Mouse (Mus musculus) neural tube, embryonic 11.5 days (tissue): ENCODE results near the gene Prdm5. TPM values are rescaled to one million over a fixed set of nuclear protein-coding genes. Genes with fewer than 3 reads are reported as not detected.

Experiments
- ATAC-seq: fragments of 200-750 bp; cut with Nextera tagmentation; 2 replicates; pipeline ENCODE4 v1.8.0; 2017; ENCODE audit warnings: moderate number of reproducible peaks, mild to moderate bottlenecking, moderate TSS enrichment, moderate library complexity; ENCODE audit not compliant: insufficient read depth, low FRiP score, low TSS enrichment
- DNase-seq: peaks from one replicate; pipeline ENCODE4 v3.0.0-alpha.2; 2015; ENCODE audit warnings: low spot score
- H3K27ac ChIP-seq: fragments of 300-500 bp; sonication (generic); 2 replicates; pipeline ENCODE4 v1.5.1; 2014; ENCODE audit warnings: low read depth, mild to moderate bottlenecking, low read length
- H3K27me3 ChIP-seq: fragments of 300-500 bp; sonication (generic); 2 replicates; pipeline ENCODE4 v1.6.1; 2014; ENCODE audit warnings: mild to moderate bottlenecking, low read length, mixed read lengths; ENCODE audit not compliant: control insufficient read depth, insufficient read depth
- H3K36me3 ChIP-seq: fragments of 300-500 bp; sonication (generic); 2 replicates; pipeline ENCODE4 v1.6.1; 2014; ENCODE audit warnings: mild to moderate bottlenecking, low read length, moderate library complexity, mixed read lengths; ENCODE audit not compliant: control insufficient read depth, insufficient read depth
- H3K4me1 ChIP-seq: fragments of 300-500 bp; sonication (generic); 2 replicates; pipeline ENCODE4 v1.6.1; 2014; ENCODE audit warnings: low read length, mixed read lengths; ENCODE audit not compliant: control insufficient read depth, insufficient read depth
- H3K4me2 ChIP-seq: fragments of 300-500 bp; sonication (generic); 2 replicates; pipeline ENCODE4 v1.6.1; 2014; ENCODE audit warnings: low read depth, mild to moderate bottlenecking, moderate library complexity
- H3K4me3 ChIP-seq: fragments of 300-500 bp; sonication (generic); 2 replicates; pipeline ENCODE4 v1.5.1; 2014; ENCODE audit warnings: low read depth, low read length
- H3K9ac ChIP-seq: fragments of 300-500 bp; sonication (generic); 2 replicates; pipeline ENCODE4 v1.6.1; 2014; ENCODE audit warnings: mild to moderate bottlenecking, low read length
- H3K9me3 ChIP-seq: fragments of 300-500 bp; sonication (generic); 2 replicates; pipeline ENCODE4 v1.6.1; 2016; ENCODE audit warnings: low read length; ENCODE audit not compliant: control insufficient read depth
- WGBS: fragments of 180-500 bp; shearing (Covaris S2); extraction: QIAGEN DNeasy Blood & Tissue Kit; methylation state at CpG from one replicate; pipeline ENCODE4 v1.1.7; 2014; 5-methylcytosine and 5-hydroxymethylcytosine counted together
- polyA plus RNA-seq: library from polyadenylated mRNA; unstranded; fragments of >200 nt; fragmentation: Nextera tagmentation; extraction: Ambion mirVana; gene quantifications from 2 replicates; pipeline ENCODE4 v1.2.1, GENCODE M21; 2014

Gene Prdm5
- 14.1 and 15.1 TPM in 2 replicates for polyA plus RNA-seq

- Histone ChIP-seq H3K4me2 (peak within 1 kb of the TSS; percentile 80), H3K27me3 (no peaks in the 10 kb centered on the region), H3K9ac (peak within 1 kb of the TSS; percentile 72), H3K4me3 (peak within 1 kb of the TSS; percentile 50), H3K27ac (0 out of 2 replicates have a peak within 1 kb of the TSS, but pooled peaks have one; percentile 11), H3K9me3 (no peaks in the 10 kb centered on the region), H3K4me1 (no peaks in the 10 kb centered on the region; the same call in 1 of the 2 replicates), H3K36me3 (no peaks in the 10 kb centered on the region)
- ATAC-seq, result peak; percentile 87
- DNase-seq, result peak; percentile 78
- WGBS, result 5% methylated on average over 46 of the region's 56 CpGs
These were observed at the start of gene Prdm5 for GRCm38 (mm10) chr6:65778861-65779688. Gene Prdm5 (plus strand): TSS chr6:65778988.

GRCm38 (mm10) chr6:65739442-65739841 lies 39.3 kb upstream of the Prdm5 start:
- DNase-seq (no peak), ATAC-seq (no peak)
- H3K36me3 ChIP-seq, result no peaks in the 10 kb centered on the region
- no peak overlapping the region for H3K27ac ChIP-seq
- H3K4me1 ChIP-seq, result 0 out of 2 replicates have a peak, but pooled peaks cover 4% of the 10 kb centered on the region
- no peak overlapping the region for H3K4me3 ChIP-seq
- H3K9me3 ChIP-seq, result no peaks in the 10 kb centered on the region
- no peaks in the 10 kb centered on the region for H3K27me3 ChIP-seq
- H3K9ac ChIP-seq, result no peak overlapping the region
- 35% methylated on average over 6 of the region's 8 CpGs for WGBS
- H3K4me2 ChIP-seq, result no peak overlapping the region

- H3K9me3 ChIP-seq, result 0 out of 2 replicates have a peak, but pooled peaks cover 2% of the 10 kb centered on the region
- no peak overlapping the region for H3K4me3 ChIP-seq
- no peaks in the 10 kb centered on the region for H3K27me3 ChIP-seq
- H3K27ac ChIP-seq, result peak overlapping the region; percentile 64; the same call in 1 of the 2 replicates
- WGBS, result 32% methylated on average over 1 of the region's 1 CpGs
- peak; percentile 13 for DNase-seq
- ATAC-seq, result peak; percentile 86
- H3K36me3 ChIP-seq, result no peaks in the 10 kb centered on the region
- H3K4me1 ChIP-seq, result 0 out of 2 replicates have a peak, but pooled peaks cover 4% of the 10 kb centered on the region
- no peak overlapping the region for H3K9ac ChIP-seq
- H3K4me2 ChIP-seq, result no peak overlapping the region
These were observed 35.5 kb upstream of the Prdm5 start for GRCm38 (mm10) chr6:65743144-65743870.

- Histone ChIP-seq H3K9me3 (0 out of 2 replicates have a peak, but pooled peaks cover 2% of the 10 kb centered on the region), H3K4me2 (no peak overlapping the region), H3K27me3 (no peaks in the 10 kb centered on the region), H3K9ac (no peak overlapping the region), H3K4me3 (no peak overlapping the region), H3K27ac (no peak overlapping the region), H3K4me1 (0 out of 2 replicates have a peak, but pooled peaks cover 4% of the 10 kb centered on the region), H3K36me3 (no peaks in the 10 kb centered on the region)
- peak; percentile 15 for ATAC-seq
- DNase-seq, result no peak
These were observed 35.0 kb upstream of the Prdm5 start for GRCm38 (mm10) chr6:65743871-65744202.

GRCm38 (mm10) chr6:65758214-65758613 lies 20.6 kb upstream of the Prdm5 start:
- Histone ChIP-seq H3K9me3 (no peaks in the 10 kb centered on the region), H3K4me3 (no peak overlapping the region), H3K27ac (no peak overlapping the region), H3K4me1 (no peaks in the 10 kb centered on the region), H3K36me3 (no peaks in the 10 kb centered on the region), H3K4me2 (no peak overlapping the region), H3K9ac (no peak overlapping the region), H3K27me3 (no peaks in the 10 kb centered on the region)
- 64% methylated on average over 7 of the region's 7 CpGs for WGBS
- no peak for ATAC-seq
- no peak for DNase-seq

GRCm38 (mm10) chr6:65759174-65759573 lies 19.6 kb upstream of the Prdm5 start:
- Histone ChIP-seq H3K4me1 (no peaks in the 10 kb centered on the region), H3K27ac (no peak overlapping the region), H3K36me3 (no peaks in the 10 kb centered on the region), H3K27me3 (no peaks in the 10 kb centered on the region), H3K4me2 (no peak overlapping the region), H3K9me3 (no peaks in the 10 kb centered on the region), H3K4me3 (no peak overlapping the region), H3K9ac (no peak overlapping the region)
- ATAC-seq, result no peak
- no peak for DNase-seq
- 85% methylated on average over 5 of the region's 5 CpGs for WGBS

- DNase-seq (no peak), ATAC-seq (no peak)
- no peaks in the 10 kb centered on the region for H3K27me3 ChIP-seq
- H3K9ac ChIP-seq, result no peak overlapping the region
- H3K4me3 ChIP-seq, result no peak overlapping the region
- no peak overlapping the region for H3K27ac ChIP-seq
- H3K36me3 ChIP-seq, result no peaks in the 10 kb centered on the region
- 98% methylated on average over 3 of the region's 3 CpGs for WGBS
- H3K4me2 ChIP-seq, result no peak overlapping the region
- H3K9me3 ChIP-seq, result no peaks in the 10 kb centered on the region
- H3K4me1 ChIP-seq, result no peaks in the 10 kb centered on the region
These were observed 18.7 kb upstream of the Prdm5 start for GRCm38 (mm10) chr6:65760073-65760472.

GRCm38 (mm10) chr6:65764459-65764858 lies 14.3 kb upstream of the Prdm5 start:
- Histone ChIP-seq H3K36me3 (no peaks in the 10 kb centered on the region), H3K9ac (no peak overlapping the region), H3K4me3 (no peak overlapping the region), H3K27ac (no peak overlapping the region), H3K4me2 (no peak overlapping the region), H3K9me3 (no peaks in the 10 kb centered on the region), H3K27me3 (no peaks in the 10 kb centered on the region), H3K4me1 (no peaks in the 10 kb centered on the region; the same call in 1 of the 2 replicates)
- DNase-seq, result no peak
- 0 out of 2 replicates have a peak, but pooled peaks have one; percentile 46 for ATAC-seq
- 50% methylated on average over 2 of the region's 2 CpGs for WGBS
